Comparison of ENCODE assay signal across 2 mouse cellular contexts in the genomic region with DNA sequence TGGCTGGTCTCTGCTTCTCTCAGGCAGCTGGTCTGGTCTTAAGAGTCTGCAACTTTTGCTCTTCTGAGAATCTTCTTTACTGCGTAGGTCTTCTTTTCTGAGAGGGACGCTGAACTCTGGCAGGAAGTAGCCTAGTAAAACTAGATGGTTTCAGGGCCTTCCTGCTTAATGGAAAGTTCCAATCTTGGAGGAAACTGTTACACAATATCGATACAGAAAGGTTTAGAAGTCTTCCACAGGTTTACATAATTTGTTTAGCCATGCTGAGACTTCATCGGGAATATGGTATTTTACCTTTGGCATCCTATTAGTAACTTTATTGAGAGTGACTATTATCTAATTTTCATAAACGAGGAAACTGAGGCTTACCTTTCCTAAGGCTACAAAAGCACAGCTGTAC.
TF ChIP-seq lines count a peak whose summit lies in the region.

No protein-coding gene starts in this region.

TF ChIP-seq in CH12.LX, 34 proteins besides CTCF, POLR2A, EP300 and RAD21 (continued from another document):
- TF ChIP-seq ETS1 (conservative IDR thresholded peaks at IDR 0.05; ENCODE audit: low read depth, low read length) (peak; percentile 55; the same call in 1 of the 2 replicates), MXI1 (IDR thresholded peaks at IDR 0.05; ENCODE audit: low read depth, low read length) (no peak)

TF ChIP-seq in myocyte, 11 proteins besides CTCF, POLR2A, EP300 and RAD21 (continued from another document):
- no peak for TF ChIP-seq CEBPB (IDR thresholded peaks at IDR 0.05; ENCODE audit: insufficient read depth, poor library complexity, severe bottlenecking)
- TF ChIP-seq MAX (IDR thresholded peaks at IDR 0.05; ENCODE audit: low read depth) = no peak
- TF ChIP-seq MYOG (IDR thresholded peaks at IDR 0.05; ENCODE audit: control insufficient read depth in 1 of 3, insufficient read depth in 1 of 3, insufficient read length in 2 of 3, low read depth in 2 of 3) = no peak
- TF ChIP-seq E2F4 (IDR thresholded peaks at IDR 0.05; ENCODE audit: insufficient read depth) = no peak
- TF ChIP-seq POLR2AphosphoS2 (IDR thresholded peaks at IDR 0.05; ENCODE audit: insufficient read length, low read depth) = no peak
